Mouse (Mus musculus) E14TG2a.4 (cell line): Measurements from ENCODE around the gene Col1a1.

Experiments used
- CTCF ChIP-seq: conservative IDR thresholded peaks from 2 replicates; pipeline ENCODE4 v1.5.1; 2014; ENCODE audit warnings: low read length
- NANOG ChIP-seq: IDR thresholded peaks from 2 replicates; pipeline ENCODE4 v1.6.1; 2014; ENCODE audit warnings: borderline replicate concordance, low read length, mixed read lengths
- POU5F1 ChIP-seq: IDR thresholded peaks from 2 replicates; pipeline ENCODE4 v1.6.1; 2014; ENCODE audit warnings: low read length, borderline replicate concordance

DNA sequence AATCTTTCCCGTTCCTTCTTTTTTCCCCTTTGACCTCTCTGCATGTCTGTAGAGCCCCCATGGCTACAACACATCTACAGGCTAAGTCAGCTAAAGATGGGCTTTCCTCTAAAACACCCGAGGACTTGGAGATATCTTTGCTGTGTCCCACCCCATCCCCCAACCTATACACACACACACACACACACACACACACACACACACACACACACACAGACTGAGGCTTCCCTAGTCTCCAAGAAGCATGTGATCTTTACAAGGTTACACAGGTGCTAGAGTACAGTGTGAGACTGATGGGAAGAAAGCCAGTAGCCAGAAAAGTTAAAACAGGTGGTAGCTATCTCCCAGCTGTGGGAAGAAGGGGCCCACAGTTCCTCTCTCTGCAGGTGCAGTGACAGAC lies 50.4 kb downstream of the Col1a1 start:
- TF ChIP-seq CTCF = no peak
- TF ChIP-seq POU5F1 = no peak
- no peak for TF ChIP-seq NANOG
